Mouse (Mus musculus): Measurements from ENCODE around the gene Knstrn.
A peak's percentile ranks its signal among the peaks of the same experiment; 100 is the strongest.

The Knstrn gene

DNA sequence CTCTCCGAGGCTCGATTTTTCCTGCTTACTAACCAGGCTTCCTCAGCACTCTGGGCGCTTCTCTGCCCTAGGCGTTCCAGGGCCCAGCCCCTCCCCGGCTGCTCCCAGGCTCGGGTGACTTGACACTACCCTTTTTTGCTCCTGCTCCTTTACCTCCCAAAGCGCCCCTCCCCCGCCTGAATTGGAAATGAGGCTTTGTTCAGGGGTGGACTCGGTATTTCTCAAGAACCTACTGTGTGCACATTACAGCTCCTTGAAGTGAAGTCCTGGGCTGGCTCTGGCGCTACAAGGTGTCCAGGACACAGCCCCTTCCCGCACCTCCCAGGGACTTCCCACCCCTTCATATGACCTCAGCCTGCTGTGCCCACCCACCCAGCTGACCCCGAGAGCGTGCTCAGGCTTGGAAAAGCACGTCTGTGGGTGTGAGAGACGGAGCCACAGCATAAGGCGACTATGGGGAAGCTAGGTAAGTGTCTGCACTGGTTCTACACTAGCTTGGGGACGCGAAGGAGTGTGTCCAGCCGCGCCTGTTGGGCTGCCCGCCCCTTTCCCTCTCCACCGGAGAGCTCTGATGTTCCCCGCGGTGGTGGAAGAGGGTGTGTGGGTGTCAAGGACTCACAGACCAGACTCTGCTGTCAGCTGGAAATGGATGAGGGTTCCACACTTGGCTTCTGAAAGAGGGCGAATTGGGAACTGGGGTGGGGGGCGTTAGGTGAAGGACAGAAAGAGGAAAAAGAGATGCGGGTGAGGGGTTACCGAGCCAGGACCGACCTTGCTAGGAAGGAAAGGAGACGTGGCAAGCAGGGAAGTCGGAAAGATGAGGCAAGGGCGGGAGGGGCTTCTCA lies 86.4 kb downstream of the Knstrn start, which contains the start of gene Bahd1:
Bahd1 (plus strand) TSS at position 397 of the 845 bp plus-strand sequence.
- peak in 1 of 2 experiments; percentile 28 for DNase-seq (ENCODE audit: low spot score in 2 of 2)

DNA sequence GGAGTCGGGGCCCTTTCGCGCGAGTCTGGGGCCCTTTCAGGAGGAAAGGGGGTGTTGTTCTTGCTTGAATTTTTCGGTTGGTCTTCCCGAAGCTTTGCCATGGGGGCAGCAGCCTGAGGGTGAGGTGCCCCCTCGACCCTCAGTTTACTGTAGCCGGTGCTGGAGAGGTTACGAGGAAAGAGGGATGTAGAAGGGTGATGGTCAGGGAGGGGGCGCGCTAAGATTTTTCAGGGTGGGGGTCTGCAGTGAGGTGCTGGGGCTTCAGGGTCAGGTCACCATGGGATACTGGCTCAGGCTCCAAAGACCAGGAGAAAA lies 87.0 kb downstream of the Knstrn start:
- DNase-seq (ENCODE audit: low spot score in 2 of 2), result no peak

GRCm38 (mm10) chr2:118901175-118902031 lies 87.6 kb downstream of the Knstrn start:
- peak; percentile 91 to 96 for DNase-seq (ENCODE audit: low spot score in 2 of 2)

DNA sequence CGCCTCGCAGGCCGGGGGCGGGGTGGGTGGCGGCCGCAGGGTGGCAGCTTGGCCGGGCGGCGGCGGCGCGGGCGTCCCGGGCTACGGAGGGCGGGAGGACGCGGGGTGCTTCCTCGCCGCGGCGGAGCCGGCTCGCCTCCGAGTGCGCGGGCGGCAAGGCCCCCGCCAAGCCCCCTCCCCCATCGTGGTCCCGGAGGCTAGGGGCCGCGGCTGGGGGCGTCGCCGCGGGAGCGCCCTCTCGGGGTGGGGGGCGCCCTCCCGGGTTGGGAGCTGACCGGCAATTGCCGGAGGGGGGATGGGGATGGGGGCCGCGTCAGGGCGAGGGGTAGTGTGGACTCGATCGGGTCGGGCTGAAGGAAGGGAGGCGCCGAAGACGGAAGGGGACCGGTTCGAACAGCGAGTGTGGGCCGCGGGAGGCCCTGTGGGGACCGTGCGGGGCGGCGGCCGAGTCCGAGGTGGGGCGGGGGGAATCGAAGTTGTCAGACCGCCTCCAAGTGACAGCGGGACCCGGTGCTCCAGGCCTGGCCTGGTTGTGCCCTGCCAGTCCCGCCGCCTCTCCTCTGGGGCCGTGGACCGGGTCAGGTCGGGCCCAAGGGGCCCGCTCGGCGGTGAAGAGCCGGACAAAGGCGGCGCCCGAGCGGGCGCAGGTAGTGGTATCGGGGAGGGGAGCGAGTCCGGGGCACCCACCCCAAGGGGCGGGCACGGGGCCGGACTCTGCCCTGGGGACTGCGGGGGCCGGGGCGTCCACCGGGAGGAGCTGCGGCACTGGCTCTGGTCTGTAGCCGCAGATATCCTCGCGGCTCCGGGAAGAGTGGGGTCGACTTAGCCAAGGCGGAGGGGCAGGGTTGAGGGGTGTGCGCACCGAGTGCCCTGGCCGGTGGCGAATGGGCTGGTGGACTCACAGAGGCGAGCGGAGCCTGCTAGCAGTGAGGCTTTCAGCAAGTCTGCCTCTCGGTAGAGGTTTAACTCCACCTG lies 88.5 kb downstream of the Knstrn start:
- peak in 1 of 2 experiments; percentile 65 for DNase-seq (ENCODE audit: low spot score in 2 of 2)

DNA sequence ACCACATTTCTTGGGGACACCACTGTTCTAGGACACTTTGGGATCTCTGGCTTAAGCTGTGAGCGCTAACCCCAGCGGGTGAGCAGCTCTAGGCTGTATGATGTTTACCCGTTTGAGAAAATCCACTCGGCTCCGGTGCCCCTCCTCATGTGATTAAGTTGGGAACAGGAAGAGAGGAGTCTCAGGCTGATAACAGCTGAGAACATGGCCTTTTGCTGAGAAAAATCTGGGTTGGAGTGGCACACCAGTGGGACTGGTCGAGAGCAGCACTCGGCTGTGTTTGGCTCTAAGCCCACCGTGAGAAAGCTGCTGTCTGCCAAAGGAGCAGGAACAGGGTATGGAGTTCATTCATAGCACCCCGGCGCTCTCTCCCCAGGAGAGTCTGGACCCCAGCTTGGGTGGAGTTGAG lies 89.5 kb downstream of the Knstrn start:
- DNase-seq (ENCODE audit: low spot score in 2 of 2), result no peak
